Mouse (Mus musculus) thymus, postnatal 10 days (tissue): ENCODE data around the gene Ovol1.

Experiments
- DNase-seq, 2 experiments: peaks; one replicate each; pipeline ENCODE4 v3.0.0; 2021; ENCODE audit warnings: low spot score in 2 of 2

Ovol1 gene

GRCm38 (mm10) chr19:5518721-5519120 lies 41.7 kb downstream of the Ovol1 start:
- DNase-seq = no peak

- no peak for DNase-seq
These were observed 43.4 kb downstream of the Ovol1 start for GRCm38 (mm10) chr19:5516906-5517505.

DNA sequence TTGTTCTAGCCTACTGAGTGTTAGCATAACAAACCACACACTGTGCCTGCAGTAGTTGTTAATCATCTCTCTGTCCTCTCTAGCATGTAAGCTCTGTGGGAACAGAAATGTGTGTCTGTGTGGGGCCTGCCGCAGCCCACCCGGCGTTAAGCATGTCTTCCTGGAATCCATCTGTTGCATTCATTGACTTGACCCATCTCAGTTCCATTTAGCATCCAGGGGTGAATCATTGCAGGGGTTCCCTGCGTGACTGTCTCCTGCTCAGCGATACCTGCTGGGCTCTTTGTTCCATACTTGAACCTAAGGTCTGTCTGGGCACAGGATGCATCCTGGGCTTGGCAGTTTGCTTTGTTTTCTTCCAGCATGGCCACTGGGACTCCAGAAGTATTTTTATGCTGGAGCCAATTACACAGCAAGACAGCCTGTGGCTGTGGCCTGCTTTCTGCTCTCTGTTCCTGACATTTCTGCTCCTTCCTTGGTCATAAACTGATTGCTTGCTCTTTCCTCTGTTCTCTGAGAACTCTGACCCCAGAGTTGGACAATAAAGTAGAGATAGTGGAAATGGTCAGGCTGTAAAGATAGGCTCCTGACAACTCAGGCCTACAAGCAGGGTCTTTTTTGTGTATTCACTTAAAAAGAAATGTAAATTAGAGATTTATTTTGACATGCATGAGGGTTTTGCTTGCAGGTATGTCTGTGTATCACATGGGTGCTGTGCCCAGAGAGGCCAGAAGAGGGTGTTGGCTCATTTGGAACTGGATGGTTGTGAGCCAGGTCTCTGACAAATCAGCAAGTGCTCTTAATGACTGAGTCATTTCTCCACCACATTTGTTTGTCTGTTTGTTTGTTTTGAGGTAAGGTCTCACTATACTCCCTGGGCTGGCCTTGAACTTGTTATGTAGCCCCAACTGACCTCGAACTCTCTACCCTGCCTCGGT lies 44.3 kb downstream of the Ovol1 start:
- no peak for DNase-seq

DNA sequence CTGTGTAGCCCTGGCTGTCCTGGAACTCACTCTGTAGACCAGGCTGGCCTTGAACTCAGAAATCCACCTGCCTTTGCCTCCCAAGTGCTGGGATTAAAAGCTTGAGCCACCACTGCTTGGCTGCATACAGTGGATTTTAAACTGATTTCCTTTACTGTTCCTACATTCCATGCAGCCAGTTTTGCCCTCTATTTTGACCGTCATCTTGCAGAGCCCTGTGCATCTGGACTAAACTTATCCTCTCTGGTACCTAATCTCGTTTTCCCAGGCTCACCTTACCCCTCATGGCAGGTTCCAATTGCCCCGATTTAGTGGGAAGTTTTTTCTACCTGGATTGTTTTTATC lies 47.5 kb downstream of the Ovol1 start:
- no peak for DNase-seq

- DNase-seq = no peak
These were observed 48.1 kb downstream of the Ovol1 start for GRCm38 (mm10) chr19:5512091-5513004.

DNA sequence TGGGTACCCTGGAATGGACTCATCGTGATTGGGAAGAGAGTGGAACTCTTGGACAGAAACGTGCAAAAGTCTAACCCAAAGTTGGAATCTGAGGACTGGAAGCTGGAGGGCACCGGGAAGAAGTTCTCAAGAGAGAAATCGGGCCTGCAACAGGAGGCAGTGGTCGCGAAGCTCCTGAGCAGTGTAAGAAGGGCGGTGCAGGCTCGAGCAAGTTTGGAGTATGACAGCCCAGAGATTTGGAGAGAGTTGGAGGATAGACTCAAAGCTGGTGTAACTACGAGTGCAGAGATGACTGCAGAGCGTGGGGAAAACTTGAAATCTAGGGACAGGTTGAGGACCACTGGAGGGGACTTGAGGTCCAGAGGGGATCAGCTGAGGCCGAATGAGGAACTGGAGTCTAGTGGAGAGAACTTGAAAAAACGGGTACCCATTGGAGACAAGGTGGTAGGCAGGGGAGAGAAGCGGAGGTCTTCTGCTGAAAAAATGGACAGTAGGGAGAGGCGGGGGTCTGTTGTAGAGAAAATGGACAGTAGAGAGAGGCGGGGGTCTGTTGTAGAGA lies 49.3 kb downstream of the Ovol1 start:
- no peak for DNase-seq

GRCm38 (mm10) chr19:5510031-5511026 lies 50.1 kb downstream of the Ovol1 start, which contains the start of gene Snx32:
Gene Snx32, minus strand, starts transcription at chr19:5510538.
- DNase-seq = peak; percentile 96 to 97

- DNase-seq = no peak
These were observed 56.8 kb downstream of the Ovol1 start, which contains the start of gene 1700020D05Rik for GRCm38 (mm10) chr19:5503687-5504086. Gene 1700020D05Rik, minus strand, starts transcription at chr19:5503787.

DNA sequence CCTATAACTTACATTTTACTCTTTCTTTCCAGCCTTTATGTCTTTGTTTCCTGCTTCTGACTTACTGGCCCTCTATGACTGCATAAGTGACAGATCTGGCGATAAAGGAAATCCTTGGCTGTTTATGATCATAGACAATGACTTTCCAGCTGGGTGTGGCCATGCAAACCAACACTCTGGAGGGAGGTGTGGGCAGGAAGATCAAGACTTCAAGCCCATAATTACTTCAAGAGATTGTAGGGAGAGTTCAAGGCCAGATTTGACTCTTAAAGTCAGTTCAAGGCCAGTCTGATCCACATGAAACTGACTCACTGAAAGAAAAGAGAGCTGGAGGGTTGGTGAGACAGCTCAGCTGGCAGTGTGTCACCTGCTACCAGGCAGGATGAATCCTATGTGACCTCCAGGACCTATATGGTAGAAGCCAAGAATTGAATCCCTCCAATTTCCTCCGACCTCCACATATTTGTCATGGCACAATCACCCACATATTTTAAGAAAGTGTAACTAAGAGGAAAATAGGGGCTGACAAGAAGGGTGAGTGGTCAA lies 60.0 kb downstream of the Ovol1 start:
- no peak for DNase-seq
